Mouse (Mus musculus) kidney, postnatal 36 days (tissue): ENCODE results near the gene Sfn.
"Not testable (repeated sequence)": the region's sequence is repeated elsewhere in the genome, so short reads cannot be mapped to it uniquely, and the experiment has no call there.

Source experiments
- DNase-seq, 2 experiments: peaks; one replicate each; pipeline ENCODE4 v3.0.0; 2021 to 2022; ENCODE audit warnings: mixed read lengths in 2 of 2

Sfn gene

DNA sequence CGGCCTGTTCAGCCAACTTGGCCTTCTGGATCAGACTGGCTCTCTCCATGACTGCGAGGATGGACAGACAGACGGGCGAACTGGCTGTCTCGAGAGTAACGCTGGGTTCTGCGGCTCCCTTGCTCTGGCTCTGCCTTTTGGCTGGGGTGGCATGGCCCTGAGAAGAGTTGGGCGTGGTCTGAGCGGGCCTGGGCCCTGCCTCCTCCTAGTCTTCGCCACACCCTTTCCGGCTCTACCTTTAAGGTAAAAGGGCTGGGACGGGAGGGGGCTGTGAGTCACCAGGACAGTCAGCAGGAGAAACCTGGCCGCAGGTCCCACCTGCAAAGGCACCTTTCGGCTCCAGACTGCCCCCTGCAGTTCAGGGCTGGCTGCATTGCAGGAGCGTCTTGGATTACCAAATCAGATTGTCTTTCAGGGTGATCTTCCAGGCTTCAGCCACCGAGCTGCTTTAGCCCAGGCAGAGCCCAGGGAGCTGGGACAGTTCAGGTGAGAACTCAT, at the start of gene Sfn:
Sfn (minus strand) TSS at position 448 of the 498 bp plus-strand sequence.
- peak; percentile 74 to 88 for DNase-seq

DNA sequence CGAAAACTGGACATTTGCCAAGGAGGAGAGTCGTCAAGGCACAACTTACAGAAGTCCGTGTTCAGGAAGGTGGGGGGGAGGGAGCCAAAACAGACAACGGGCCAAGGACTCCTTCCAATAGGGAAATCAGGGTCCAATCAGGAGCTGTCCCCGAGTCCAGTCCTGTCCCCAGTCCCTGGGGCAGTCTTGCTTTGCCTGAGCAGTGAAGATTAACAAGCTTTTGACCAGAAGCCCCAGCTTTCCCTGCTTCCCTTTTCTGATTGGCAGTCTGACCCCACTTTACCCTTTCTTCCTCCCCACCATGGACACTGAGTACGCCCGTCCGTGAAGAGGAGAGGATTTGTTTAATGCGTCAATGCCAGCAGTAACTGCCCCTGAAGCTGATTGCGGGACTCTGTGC, 49.5 kb upstream of the Sfn start:
- DNase-seq = peak in 1 of 2 experiments; percentile 17

DNA sequence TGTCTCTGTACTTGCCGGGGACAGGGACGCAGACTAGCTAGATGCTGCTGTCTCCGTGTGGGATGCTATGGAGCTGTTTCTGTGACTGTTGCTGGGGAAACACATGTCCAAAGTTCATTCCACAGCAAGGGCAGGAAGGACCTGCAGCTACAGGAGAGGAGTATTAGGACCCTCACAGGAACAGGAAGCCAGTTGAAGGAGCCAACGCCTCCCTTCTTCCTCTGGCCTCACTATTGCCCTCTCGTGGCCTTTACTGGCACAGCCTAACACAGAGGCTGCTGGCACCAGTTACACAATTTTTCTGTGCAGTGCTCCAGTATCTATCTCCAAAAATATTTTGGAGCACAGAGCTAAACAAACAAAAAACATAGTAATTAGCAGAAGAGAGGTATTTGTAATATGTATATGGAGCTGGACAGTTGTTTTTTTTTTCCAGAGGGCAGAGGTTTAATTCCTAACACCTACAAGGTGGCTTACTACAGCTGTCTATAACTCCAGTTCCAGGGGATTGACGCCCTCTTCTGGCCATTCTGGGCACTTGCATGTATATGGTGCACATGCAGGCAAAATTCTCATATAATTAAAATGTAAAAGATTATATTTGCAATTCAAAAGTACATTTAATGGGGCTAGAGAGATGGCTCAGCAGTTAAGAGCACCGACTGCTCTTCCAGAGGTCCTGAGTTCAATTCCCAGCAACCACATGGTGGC, 48.2 kb upstream of the Sfn start, which contains the start of gene Zdhhc18:
Zdhhc18 (minus strand) TSS at position 166 of the 711 bp plus-strand sequence.
- DNase-seq = peak; percentile 86 to 93

DNA sequence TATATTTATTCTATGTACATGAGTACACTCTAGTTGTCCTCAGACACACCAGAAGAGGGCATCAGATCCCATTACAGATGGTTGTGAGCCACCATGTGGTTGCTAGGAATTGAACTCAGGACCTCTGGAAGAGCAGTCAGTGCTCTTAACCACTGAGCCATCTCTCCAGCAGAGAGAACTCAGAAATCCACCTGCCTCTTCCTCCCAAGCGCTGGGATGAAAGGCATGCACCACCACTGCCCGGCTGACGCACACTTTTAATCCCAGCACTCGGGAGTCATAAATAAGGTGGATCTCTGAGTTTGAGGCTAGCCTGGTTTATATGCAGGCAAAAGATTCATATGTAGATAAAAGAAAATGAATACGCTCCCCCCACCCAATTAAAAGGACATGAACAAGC, 47.5 kb upstream of the Sfn start:
- not testable (repeated sequence) for DNase-seq

DNA sequence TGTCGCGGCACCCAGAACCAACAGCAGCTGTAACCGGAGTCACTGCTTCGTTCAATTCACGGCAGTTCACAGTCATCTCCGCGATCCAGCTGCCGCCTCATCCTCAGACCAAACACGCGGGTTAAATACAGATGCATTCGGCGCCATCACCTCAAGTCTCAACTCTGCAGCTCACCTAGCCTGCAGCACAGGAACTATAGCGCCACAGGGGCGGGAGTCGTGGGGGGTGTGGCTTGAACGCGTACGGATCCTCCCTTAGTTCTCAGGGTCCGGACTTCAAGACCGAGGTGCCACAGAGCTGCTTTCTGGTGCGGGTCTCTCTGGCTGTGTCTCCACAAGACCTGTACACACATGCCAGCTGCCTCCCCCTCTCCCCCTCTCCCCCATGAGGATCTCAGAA, 43.7 kb upstream of the Sfn start:
- no peak for DNase-seq

DNA sequence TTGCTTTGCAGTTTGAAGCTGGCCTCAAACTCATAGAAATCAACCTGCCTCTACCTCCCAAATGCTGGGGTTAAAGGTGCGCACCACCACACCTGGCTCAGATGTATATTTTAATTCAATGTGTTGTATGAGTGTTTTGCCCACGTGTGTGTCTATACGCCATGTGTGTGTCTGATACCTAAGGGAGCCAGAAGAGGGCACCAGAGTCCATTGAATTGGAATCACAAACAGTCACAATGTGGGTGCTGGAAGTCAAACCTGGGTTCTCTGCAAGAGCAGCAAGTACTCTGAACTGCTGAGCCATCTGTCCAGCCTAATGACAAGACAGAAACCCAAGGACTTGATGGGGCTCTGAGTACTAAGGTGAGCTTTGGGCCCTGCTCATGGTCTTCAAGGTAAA, 43.2 kb upstream of the Sfn start:
- no peak for DNase-seq

DNA sequence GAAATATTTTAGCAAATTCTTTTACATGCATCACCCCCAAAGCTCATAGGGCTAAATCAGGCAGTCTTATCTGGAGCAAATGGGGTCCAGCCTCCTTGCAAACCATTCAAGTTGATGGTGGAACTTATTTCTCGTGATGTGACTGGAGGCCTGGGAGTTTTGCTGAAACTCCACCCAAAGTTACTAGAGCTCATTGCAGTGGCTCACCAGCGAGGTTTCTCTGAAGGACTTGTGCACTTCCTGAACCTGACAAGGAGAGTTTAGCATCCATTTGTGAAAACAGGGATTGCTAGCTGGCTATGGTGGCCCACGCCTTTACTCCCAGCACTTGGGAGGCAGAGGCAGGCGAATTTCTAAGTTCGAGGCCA, 32.1 kb upstream of the Sfn start:
- no peak for DNase-seq

DNA sequence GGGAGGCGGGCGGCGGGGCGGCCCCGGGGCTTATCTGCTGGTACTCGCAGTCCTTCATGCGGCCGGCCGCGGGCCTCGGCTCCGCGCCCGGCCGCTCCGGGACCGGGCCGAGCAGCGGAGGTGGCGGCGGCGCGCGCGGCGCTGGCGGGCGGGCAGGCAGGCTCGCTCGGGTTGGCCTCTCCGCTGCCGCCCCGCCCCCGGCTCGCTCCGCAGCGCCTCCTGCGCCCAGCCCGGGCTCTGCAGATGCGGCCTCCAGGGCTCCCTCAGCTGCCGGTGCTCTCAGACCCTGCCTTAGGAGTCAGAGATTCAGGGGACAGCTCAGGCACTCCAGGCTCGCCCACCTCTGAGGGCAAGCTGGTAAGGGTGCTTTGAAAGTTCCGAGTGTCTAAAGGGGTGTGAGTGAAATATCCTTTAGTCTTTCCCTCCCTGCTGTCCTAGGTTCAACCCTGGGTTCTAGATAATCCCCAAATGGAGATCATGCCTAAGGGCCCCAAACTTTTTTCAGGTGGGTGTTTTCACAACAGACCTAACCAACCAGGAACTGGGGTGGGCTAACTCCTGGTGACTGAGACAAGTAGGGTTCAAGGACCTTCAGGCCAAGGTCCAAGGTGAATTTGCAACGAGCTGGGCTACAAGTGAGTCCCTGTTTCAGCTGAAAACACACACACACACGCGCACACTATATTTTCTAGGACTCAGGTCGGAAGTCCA, 31.5 kb upstream of the Sfn start:
- DNase-seq = peak; percentile 90 to 94

DNA sequence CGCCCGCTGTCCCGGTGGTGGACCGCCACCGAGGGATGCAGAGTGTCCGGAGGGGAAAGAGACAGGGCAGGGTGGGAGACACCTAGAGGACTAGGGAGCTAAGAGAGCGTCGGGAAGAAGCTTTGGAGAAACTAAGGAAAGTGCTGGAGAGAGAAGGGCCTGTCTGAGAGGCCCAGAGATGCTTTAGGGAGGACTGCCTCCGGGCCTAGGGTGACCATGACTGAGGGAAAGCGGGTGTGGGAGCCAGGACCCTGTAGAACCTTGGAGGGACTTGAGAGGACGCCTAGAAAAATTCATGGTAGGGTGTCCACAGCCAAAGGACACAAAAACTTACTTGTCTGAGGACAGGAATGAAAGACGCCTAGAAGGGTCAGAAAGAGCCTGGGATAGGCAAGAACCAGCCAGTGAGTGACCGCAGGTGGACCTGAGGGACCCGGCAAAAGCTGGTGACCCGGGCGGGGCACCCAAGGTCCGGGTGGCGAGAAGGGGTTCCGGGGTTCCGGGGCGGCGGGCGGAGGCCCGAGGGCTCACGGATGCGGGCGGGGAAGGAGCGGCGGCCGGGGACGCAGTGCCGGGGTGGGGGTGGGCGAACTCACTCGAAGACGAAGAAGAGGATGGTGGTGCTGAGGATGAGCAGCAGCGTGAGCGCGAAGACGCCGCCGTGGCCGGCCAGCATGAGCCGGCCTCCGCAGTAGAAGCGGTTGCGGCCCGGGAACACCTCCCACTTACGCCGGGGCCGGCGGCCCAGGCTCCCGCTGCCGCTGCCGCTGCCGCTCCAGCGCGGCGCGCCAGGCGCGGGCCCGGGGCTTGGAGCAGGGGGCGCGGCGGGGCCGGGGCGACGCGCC, 30.7 kb upstream of the Sfn start:
- DNase-seq = peak in 1 of 2 experiments; percentile 69

DNA sequence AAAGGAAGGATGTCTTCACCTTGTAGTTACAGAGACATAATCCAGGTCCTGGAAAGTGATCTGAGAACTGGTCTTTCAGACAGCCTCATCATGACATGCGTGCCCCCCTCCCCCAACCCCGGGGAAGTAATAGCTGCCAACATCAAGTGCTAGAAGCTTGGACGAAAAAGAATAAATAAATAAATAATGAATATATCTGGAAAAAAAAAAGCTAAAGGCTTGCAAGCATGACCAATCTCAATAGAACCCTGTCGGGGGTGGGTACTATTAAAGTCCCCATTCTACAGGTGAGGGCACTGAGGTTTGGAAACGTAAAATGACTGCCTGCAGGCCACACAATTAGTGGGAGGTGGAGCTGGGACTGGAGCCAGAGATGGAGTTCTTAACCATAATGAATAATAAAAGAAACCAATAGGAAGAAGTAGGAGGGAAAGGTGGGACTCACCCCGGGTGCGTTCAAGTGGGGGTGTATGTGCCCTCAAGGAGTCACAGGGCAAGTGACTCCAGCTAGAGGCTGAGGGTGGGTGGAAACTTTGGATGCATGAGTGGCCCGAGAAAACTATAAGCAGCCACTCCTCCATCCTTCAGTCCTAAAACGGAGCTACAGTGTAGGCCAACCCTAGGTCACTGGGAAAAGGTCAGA, 29.9 kb upstream of the Sfn start:
- peak; percentile 35 to 63 for DNase-seq

DNA sequence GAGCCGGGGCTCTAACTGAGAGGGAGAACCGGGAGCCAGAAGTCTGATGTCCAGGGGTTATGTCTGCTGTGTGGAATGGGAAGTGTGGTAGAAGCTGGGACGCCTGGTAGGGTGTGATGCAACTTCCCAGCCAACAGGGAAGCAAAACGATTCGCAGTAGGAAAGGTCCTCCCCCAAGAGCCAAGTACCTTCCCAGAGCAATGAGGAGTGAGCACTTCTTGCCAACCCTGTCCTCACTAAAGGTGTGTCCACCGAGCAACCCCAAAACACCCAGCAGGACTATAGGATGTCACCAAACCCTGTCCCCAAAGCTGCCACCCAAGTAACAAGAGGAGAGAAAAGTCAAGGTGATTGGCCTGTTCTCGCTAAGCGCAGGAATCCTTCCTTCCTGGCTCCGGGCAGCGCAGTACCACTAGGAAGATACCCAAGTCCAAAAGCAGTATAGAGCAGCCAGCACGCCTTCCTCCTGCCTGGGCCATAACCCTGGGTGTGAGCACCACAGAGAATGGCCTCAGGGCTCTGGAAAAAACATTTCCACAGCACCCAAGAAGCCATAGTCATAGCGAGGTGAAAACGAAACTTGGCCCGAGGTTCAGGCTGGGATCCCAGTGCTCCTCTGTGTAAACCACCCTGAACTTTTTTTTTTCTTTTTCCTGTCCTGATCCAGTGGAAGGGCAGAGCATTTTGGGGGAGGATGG, 29.3 kb upstream of the Sfn start:
- peak; percentile 30 to 37 for DNase-seq

DNA sequence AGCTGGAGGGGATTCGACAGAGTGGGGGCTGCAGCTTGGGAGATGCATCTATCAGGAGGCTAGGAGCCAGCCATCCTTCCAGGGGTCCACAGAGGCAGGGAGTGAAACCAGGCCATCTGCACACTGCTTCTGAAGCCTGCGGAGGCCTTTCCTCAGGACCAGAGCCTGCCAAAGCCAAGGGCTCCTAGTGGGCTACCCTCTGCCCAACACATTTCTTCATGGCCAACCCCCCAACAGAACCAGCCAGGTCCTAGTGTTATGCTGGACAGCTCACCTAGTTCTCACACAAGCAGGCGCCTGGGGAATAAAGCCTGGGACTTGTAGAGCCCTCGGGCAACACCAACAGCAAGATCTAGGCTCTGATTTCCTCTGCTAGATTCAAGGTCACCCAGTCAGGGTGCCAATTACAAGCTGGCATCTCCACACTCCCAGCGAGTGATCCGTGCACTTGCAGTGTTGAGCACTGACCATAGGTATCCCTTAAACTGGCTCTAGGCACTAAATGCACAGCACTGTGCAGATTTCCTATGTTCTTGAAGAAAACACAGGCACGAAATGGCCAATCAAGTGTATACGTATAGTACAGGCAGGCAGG, 28.5 kb upstream of the Sfn start:
- DNase-seq = no peak

DNA sequence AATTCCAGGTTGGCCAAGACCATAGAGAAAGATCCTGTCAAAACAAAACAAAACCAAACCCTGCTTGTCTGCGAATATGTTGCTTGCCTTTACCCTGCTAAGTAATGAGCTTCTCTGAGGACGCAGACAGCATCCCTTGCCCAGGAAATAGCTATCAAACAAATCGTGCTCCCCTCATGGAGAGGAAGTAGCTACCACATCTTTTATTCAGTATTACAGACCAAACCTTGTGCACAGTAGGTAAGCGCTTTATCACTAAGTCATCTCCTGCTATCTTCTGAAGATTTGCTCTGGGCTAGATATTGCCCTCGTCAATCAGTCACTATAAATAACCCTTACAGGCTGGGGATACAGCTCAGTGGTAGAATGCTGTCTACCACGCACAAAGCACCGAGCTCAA, 27.2 kb upstream of the Sfn start:
- no peak for DNase-seq

DNA sequence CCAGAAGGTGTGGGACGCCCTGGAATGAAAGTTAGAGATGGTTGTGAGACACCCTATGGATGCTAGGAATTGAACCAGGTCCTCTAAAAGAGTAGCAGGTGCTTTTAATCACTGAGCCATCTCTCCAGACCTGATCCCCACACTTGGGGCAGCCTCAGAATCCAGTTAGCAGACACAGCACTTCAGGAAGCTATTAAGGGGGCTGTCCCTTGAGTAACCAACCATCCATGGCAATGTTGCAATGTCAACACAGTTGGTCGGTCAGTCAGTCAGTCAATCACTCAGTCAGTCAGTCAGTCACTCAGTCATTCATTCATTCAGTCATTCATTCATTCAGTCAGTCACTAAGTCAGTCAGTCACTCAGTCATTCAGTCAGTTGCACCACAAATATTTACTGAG, 26.5 kb upstream of the Sfn start:
- DNase-seq = no peak

DNA sequence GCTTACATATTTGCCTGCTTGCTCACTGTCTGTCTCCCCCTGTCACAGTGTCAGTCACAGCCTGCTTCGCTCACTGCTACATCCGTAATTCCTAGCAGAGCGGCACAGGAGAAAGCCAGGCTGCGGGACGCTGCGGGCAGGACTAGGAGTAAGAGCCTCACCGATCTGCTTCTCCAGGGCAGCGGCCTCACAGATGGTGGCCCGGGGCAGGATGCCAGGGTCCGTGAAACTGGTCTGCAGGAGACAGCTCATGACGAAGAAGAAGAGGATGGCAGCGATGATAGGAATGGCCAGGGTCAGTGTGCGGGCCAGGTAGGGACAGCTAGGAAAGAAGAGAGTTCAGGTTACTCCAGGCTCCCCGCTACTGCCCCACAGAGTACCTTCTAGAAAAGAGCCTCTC, 25.1 kb upstream of the Sfn start:
- DNase-seq = peak in 1 of 2 experiments; percentile 24

DNA sequence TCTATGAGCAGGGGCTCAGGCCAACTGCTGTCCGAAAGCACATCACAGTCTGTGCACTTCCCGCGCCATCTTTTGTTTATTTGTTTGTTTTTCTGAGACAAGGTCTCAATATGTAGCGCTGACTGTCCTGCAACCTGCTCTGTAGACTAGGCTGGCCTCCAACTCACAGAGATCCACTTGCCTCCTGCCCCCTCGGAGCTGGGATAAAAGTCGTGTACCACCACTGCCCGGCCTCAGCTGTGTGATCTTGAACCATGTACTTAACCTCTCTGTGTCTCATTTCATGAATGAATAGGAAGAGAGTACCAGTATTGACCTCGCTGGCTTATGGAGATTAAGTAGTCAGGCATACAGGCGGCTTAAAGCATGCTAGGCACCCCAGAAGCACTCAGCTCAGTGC, 24.7 kb upstream of the Sfn start:
- DNase-seq = no peak

DNA sequence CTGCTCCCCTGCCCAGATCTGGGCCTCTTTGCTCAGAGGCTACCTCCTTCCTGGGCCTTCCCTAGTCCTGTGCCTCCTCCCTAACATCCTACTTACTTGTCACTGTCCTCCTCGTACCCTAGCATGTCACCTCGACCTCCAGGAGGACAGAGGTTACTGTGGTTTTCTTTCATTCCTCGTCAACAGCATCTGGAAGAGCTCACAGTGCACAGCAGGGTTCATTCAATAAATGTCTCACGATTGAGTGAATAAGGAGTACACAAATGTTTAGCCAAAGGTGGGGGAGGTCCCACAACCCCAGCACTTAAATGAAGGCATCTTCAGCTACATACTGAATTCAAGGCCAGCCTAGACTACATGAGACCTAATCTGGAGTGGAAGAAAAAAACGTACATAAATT, 24.3 kb upstream of the Sfn start:
- DNase-seq = no peak

DNA sequence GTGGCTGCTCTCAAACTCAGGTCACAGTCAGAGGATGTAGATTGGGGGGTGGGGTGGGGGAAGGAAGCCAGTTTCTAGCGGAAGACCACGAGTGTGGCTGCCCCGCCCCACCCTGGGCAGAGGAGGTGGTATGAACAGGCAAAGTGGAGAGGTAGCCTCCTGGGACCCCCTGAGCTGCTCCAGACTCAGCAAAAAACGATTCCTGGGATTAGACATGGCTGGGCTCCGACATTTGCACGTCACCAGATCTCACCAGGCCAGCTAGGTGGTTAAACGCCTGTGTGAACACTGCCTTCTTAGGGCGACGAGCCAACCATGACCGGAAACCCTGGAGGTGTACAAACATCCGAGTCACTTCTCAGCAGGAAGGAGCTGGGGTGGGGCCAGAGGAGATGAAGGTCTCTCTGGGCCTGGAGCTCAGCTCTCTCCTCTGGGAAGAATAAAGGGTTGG, 23.7 kb upstream of the Sfn start:
- peak; percentile 87 to 88 for DNase-seq

DNA sequence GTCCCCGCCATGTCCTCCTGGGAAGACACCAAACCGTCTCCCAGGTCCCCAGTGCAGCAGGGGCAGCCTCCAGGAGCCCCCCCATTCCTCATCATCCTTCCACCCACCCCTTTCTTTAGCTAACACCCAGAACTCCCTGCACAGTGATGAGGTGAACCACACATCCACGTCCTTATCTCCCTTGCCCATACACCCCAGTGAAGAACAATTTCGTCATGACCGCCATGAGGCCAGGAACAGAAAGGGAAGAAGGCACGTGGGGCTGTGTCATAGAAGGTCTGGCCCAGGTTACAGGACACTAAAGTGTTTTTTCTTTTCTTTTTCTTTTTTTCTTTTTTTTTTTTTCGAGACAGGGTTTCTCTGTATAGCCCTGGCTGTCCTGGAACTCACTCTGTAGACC, 22.9 kb upstream of the Sfn start:
- no peak for DNase-seq

DNA sequence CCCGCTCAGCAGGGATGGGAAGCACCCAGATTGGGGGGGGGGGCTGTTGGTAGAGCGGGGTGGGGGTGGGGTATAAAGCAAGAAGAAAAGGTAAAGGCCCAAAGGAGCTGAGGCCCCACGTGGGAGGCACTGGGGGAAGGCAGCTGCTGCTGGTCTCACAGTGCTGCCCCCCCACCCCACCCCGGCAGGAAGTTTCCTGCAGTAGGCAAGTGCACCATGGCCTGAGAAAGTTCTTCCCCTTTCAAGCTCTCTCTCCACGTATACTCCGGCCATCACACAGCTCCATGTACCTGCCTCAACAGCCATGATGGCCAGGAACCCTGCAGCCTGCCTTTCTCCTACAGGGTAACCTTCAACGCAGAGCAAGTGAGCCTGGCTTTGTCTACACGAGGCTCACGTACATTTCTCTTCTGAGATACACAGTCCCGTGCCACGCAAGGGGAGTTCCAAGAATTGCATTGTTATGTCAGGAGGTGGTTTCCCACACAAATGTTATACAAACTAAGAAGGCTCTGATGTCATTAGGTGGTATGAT, 20.3 kb upstream of the Sfn start:
- DNase-seq = no peak

DNA sequence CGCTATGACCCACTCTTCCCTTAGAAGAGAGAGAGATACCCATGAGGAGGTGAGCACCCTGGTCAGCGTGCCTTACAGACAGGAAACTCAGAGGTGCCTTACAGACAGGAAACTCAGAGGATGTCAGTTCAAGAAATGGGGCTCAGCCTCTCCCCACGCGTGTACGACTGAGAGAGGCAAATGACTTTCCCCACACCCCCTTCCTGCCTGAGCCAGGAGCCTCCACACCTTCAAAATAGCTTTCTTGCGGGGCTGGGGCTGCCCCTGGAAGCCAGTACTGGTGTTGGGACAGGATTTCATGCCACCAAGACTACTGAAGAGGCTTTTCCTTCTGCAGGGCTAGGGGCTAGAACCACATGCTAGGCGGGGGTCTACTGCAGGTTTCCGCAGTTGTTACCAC, 18.7 kb upstream of the Sfn start:
- no peak for DNase-seq
